Mouse (Mus musculus) MEL (cell line): ENCODE data around the gene Igsf21. TPM values are rescaled to one million over a fixed set of nuclear protein-coding genes. Genes with fewer than 3 reads are reported as not detected.

Source experiments
- DNase-seq: peaks from one replicate; pipeline ENCODE4 v3.0.0; 2011; ENCODE audit warnings: low read depth, low spot score
- H3K27ac ChIP-seq: 2 replicates; pipeline ENCODE4 v1.5.1; 2012; ENCODE audit warnings: low read depth, mild to moderate bottlenecking, control low read depth, low read length, moderate library complexity; ENCODE audit not compliant: control insufficient read depth
- H3K27me3 ChIP-seq, 2 experiments: fragments of 150-350 bp in 1 of 2; sonication (generic) in 1 of 2; 2 replicates each; pipeline ENCODE4 v1.6.1; 2012; ENCODE audit warnings: low read length in 2 of 2, mild to moderate bottlenecking in 2 of 2, improper control_type of control experiment in 1 of 2, moderate library complexity in 1 of 2; ENCODE audit not compliant: insufficient read depth in 2 of 2, control insufficient read depth in 1 of 2
- H3K36me3 ChIP-seq, 2 experiments: 2 replicates each; pipeline ENCODE4 v1.6.1; 2012 to 2014; ENCODE audit warnings: low read length in 2 of 2, improper control_type of control experiment in 1 of 2, inconsistent platforms in 1 of 2, mild to moderate bottlenecking in 1 of 2; ENCODE audit not compliant: insufficient read depth in 2 of 2, control insufficient read depth in 1 of 2
- H3K4me1 ChIP-seq, 2 experiments: fragments of 150-350 bp in 1 of 2; sonication (generic) in 1 of 2; 2 replicates each; pipeline ENCODE4 v1.6.1; 2012; ENCODE audit warnings: low read length in 2 of 2, improper control_type of control experiment in 1 of 2, mild to moderate bottlenecking in 1 of 2; ENCODE audit not compliant: insufficient read depth in 2 of 2, control insufficient read depth in 1 of 2
- H3K4me3 ChIP-seq, 2 experiments: fragments of 150-350 bp in 1 of 2; sonication (generic) in 1 of 2; 2 replicates each; pipeline ENCODE4 v1.5.1; 2012; ENCODE audit warnings: low read depth in 2 of 2, low read length in 2 of 2, mild to moderate bottlenecking in 2 of 2, moderate library complexity in 2 of 2, control low read depth in 1 of 2, improper control_type of control experiment in 1 of 2; ENCODE audit not compliant: control insufficient read depth in 1 of 2, insufficient read depth in 1 of 2
- H3K79me2 ChIP-seq: 2 replicates; pipeline ENCODE4 v1.6.1; 2012; ENCODE audit warnings: mild to moderate bottlenecking, low read length, moderate library complexity; ENCODE audit not compliant: control insufficient read depth, poor library complexity, insufficient read depth
- H3K9ac ChIP-seq: 2 replicates; pipeline ENCODE4 v1.6.1; 2012; ENCODE audit warnings: low read depth, mild to moderate bottlenecking, control low read depth, low read length, moderate library complexity; ENCODE audit not compliant: control insufficient read depth, poor library complexity, severe bottlenecking
- H3K9me3 ChIP-seq: fragments of 150-350 bp; sonication (generic); replicated peaks from 2 replicates; pipeline ENCODE4 v1.6.1; 2012; ENCODE audit warnings: mild to moderate bottlenecking, low read length, improper control_type of control experiment, moderate library complexity; ENCODE audit not compliant: insufficient read depth
- BHLHE40 ChIP-seq: IDR thresholded peaks from 2 replicates; pipeline ENCODE4 v1.6.1; 2012; ENCODE audit warnings: low read depth, mild to moderate bottlenecking, inconsistent platforms, low read length, improper control_type of control experiment, borderline replicate concordance
- CHD2 ChIP-seq: IDR thresholded peaks from 2 replicates; pipeline ENCODE4 v1.6.1; 2011; ENCODE audit warnings: low read length, improper control_type of control experiment
- E2F4 ChIP-seq: IDR thresholded peaks from 2 replicates; pipeline ENCODE4 v1.6.1; 2011; ENCODE audit warnings: low read depth, low read length, improper control_type of control experiment, borderline replicate concordance
- ELF1 ChIP-seq: IDR thresholded peaks from 2 replicates; pipeline ENCODE4 v1.6.1; 2014; ENCODE audit warnings: low read depth, mild to moderate bottlenecking, inconsistent platforms, low read length, improper control_type of control experiment, moderate library complexity
- EP300 ChIP-seq, 2 experiments: IDR thresholded peaks; 2 replicates each; pipeline ENCODE4 v1.6.1; 2011; ENCODE audit warnings: improper control_type of control experiment in 2 of 2, low read length in 2 of 2, low read depth in 1 of 2, mild to moderate bottlenecking in 1 of 2
- ETS1 ChIP-seq: IDR thresholded peaks from 2 replicates; pipeline ENCODE4 v1.6.1; 2012; ENCODE audit warnings: low read depth, mild to moderate bottlenecking, inconsistent platforms, low read length, improper control_type of control experiment, moderate library complexity
- JUND ChIP-seq: IDR thresholded peaks from 2 replicates; pipeline ENCODE4 v1.6.1; 2011; ENCODE audit warnings: low read depth, mild to moderate bottlenecking, improper control_type of control experiment, low read length
- KAT2A ChIP-seq: conservative IDR thresholded peaks from 2 replicates; pipeline ENCODE4 v1.6.1; 2012; ENCODE audit warnings: low read depth, low read length, improper control_type of control experiment, inconsistent platforms
- MAFK ChIP-seq: IDR thresholded peaks from 2 replicates; pipeline ENCODE4 v1.6.1; 2011; ENCODE audit warnings: low read depth, mild to moderate bottlenecking, low read length, improper control_type of control experiment, borderline replicate concordance
- MYB ChIP-seq: IDR thresholded peaks from 2 replicates; pipeline ENCODE4 v1.6.1; 2011; ENCODE audit warnings: mild to moderate bottlenecking, low read depth, low read length, improper control_type of control experiment
- MYC ChIP-seq: IDR thresholded peaks from 2 replicates; pipeline ENCODE4 v1.6.1; 2011; ENCODE audit warnings: low read depth, mild to moderate bottlenecking, low read length, improper control_type of control experiment, moderate library complexity
- NELFE ChIP-seq: IDR thresholded peaks from 2 replicates; pipeline ENCODE4 v1.6.1; 2011; ENCODE audit warnings: low read depth, low read length, improper control_type of control experiment
- POLR2AphosphoS2 ChIP-seq: IDR thresholded peaks from 2 replicates; pipeline ENCODE4 v1.6.1; 2011; ENCODE audit warnings: low read length, improper control_type of control experiment
- RCOR1 ChIP-seq: IDR thresholded peaks from 2 replicates; pipeline ENCODE4 v1.6.1; 2012; ENCODE audit warnings: low read depth, mild to moderate bottlenecking, inconsistent platforms, low read length, improper control_type of control experiment
- SIN3A ChIP-seq: IDR thresholded peaks from 2 replicates; pipeline ENCODE4 v1.6.1; 2012; ENCODE audit warnings: low read length, improper control_type of control experiment, inconsistent platforms
- SMC3 ChIP-seq: IDR thresholded peaks from 2 replicates; pipeline ENCODE4 v1.6.1; 2011; ENCODE audit warnings: low read depth, low read length, improper control_type of control experiment
- TAL1 ChIP-seq: IDR thresholded peaks from 2 replicates; pipeline ENCODE4 v1.6.1; 2012; ENCODE audit warnings: mild to moderate bottlenecking, inconsistent platforms, low read length, moderate library complexity, mixed read lengths
- TCF12 ChIP-seq: IDR thresholded peaks from 2 replicates; pipeline ENCODE4 v1.6.1; 2014; ENCODE audit warnings: low read depth, mild to moderate bottlenecking, inconsistent platforms, low read length, improper control_type of control experiment, moderate library complexity
- ZC3H11A ChIP-seq: IDR thresholded peaks from 2 replicates; pipeline ENCODE4 v1.6.1; 2012; ENCODE audit warnings: low read depth, mild to moderate bottlenecking, inconsistent platforms, low read length, improper control_type of control experiment
- ZKSCAN1 ChIP-seq: IDR thresholded peaks from 2 replicates; pipeline ENCODE4 v1.6.1; 2012; ENCODE audit warnings: low read depth, mild to moderate bottlenecking, inconsistent platforms, low read length, improper control_type of control experiment, moderate library complexity
- ZNF384 ChIP-seq: IDR thresholded peaks from 2 replicates; pipeline ENCODE4 v1.6.1; 2012; ENCODE audit warnings: low read depth, mild to moderate bottlenecking, inconsistent platforms, low read length, improper control_type of control experiment
- polyA plus RNA-seq, 2 experiments: library from polyadenylated mRNA; stranded (reverse) in 1 of 2; unstranded in 1 of 2; fragments of >175 nt in 1 of 2; fragments of >200 nt in 1 of 2; gene quantifications; 2 replicates each; pipeline versions ENCODE4 v1.2.1 to v1.2.4; 2012; ENCODE audit warnings: low replicate concordance in 2 of 2, low read depth in 1 of 2; ENCODE audit not compliant: insufficient read length in 2 of 2, insufficient read depth in 1 of 2, missing spikeins in 1 of 2
- total RNA-seq: library from RNA; depleted of rRNA; stranded (reverse); fragments of 300-350 nt; gene quantifications from 2 replicates; pipeline ENCODE4 v1.2.3, GENCODE M21; 2012

Igsf21 gene
- total and polyA plus RNA-seq, 3 experiments, result not detected

- Histone ChIP-seq H3K79me2 (no peaks in the 10 kb centered on the region), H3K4me1 (no peaks in the 10 kb centered on the region), H3K9ac (no peak overlapping the region), H3K4me3 (no peak overlapping the region), H3K27me3 (no peaks in the 10 kb centered on the region), H3K36me3 (no peaks in the 10 kb centered on the region), H3K27ac (no peak overlapping the region), H3K9me3 (no peaks in the 10 kb centered on the region)
- DNase-seq, result no peak
- no peak for TF ChIP-seq NELFE
- TF ChIP-seq JUND, result no peak
- TF ChIP-seq BHLHE40, result no peak
- no peak for TF ChIP-seq SIN3A
- no peak for TF ChIP-seq SMC3
- no peak for TF ChIP-seq TCF12
- TF ChIP-seq E2F4, result no peak
- TF ChIP-seq TAL1, result no peak
- TF ChIP-seq KAT2A, result no peak
- no peak for TF ChIP-seq RCOR1
- TF ChIP-seq EP300 (IDR thresholded peaks at IDR 0.05; ENCODE audit: low read depth in 1 of 2, low read length in 2 of 2), result no peak
- no peak for TF ChIP-seq CHD2
- no peak for TF ChIP-seq ZKSCAN1
- TF ChIP-seq POLR2AphosphoS2, result no peak
- no peak for TF ChIP-seq ZNF384
- no peak for TF ChIP-seq MAFK
- no peak for TF ChIP-seq MYB
- TF ChIP-seq ZC3H11A, result no peak
Observed at GRCm38 (mm10) chr4:140215205-140215604, 31.4 kb downstream of the Igsf21 start.

GRCm38 (mm10) chr4:140214406-140214805 lies 32.2 kb downstream of the Igsf21 start:
- Histone ChIP-seq H3K9me3 (no peaks in the 10 kb centered on the region), H3K9ac (no peak overlapping the region), H3K79me2 (no peaks in the 10 kb centered on the region), H3K36me3 (no peaks in the 10 kb centered on the region), H3K4me1 (no peaks in the 10 kb centered on the region), H3K4me3 (no peak overlapping the region), H3K27ac (no peak overlapping the region), H3K27me3 (no peaks in the 10 kb centered on the region)
- no peak for TF ChIP-seq ELF1
- TF ChIP-seq MYC, result no peak
- TF ChIP-seq ETS1, result no peak
- no peak for DNase-seq
